ENCODE assay signal across 1 mouse cellular context in the genomic region with DNA sequence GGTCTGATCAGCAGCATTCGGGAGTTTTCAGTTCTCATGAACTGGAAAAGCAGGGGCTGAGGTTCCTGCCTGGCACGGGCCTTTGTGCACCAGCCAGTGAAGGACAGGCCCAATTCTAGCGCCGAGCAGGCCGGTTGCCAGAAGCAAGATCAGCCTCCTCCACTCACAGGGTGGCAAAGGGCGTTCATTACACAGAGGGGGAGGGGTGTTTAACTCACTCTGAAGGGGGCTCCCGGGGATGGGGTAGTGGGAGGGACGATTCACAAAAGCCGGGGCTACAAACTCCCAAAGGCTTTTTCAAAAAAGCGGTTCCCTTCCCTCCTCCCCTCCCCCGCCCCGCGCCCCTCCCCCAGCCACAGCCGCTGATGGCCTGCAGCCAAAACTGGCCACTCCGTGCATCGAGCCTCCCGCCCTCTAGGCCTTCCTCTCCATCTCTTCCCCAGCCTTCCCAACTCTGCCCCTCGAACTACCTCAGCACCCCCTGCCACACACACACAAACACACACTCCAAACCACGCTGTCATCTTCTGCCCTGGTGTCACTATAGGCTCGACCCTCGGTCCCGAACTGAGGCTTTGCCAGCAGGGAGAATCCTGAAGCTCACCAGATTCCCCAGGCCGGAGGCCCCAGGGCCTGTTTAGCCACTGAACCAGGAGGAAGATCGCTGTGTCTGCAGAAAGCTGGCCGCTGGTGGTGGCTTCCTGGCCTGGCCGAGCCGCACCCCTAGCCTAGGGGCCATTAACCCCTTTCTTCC.
TF ChIP-seq lines count a peak whose summit lies in the region.

No protein-coding gene starts in this region.

TF ChIP-seq in CH12.LX, 34 proteins besides CTCF, POLR2A, EP300 and RAD21:
- TF ChIP-seq CHD2 (IDR thresholded peaks at IDR 0.05; ENCODE audit: low read length), result peak; percentile 21; the same call in 1 of the 2 replicates
- no peak for TF ChIP-seq E2F4 (IDR thresholded peaks at IDR 0.05; ENCODE audit: insufficient replicate concordance, low read depth, low read length)
